In the genomic region with DNA sequence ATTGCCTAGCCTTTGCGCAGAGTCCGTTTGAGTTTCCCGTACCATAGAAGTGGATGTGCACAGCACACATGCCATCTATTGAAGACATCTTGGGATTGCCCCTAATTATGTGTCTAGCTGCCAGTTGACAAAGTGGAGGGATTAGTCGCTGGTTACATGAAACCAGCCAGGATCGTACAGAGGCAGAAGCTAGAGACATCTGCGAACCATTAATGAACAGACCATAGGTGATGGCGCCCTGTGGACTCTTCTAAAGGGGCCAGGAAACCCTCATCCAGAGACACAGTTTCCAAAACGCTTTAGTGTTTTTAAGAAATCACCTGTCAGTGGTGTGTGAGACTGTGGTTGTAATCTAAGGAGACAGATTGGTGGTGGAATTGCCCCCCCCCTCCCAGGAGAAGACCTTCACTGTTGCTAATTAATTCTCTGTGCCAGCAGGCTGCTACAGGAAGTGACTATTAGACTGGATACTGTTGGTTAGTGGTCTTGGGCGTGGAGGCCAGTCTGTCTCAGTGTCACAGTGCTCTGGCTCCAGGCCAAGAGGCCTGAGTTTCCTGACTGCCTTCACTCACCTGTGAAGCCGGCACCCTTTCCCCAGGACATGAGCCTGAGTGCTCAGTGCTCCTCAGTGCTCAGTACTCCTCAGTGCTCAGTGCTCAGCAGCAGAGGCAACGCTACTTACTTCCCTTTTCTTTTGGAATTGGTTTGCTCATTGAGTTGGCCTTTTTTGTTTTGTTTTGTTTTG, we compare ENCODE assay signal across 8 mouse cellular contexts. TPM values are rescaled to one million over a fixed set of nuclear protein-coding genes. Genes with fewer than 3 reads are reported as not detected.
A peak's percentile ranks its signal among the peaks of the same experiment; 100 is the strongest.
DNase-seq lines count a peak whose midpoint lies in the region; ATAC-seq lines count a peak whose summit lies in the region.

No protein-coding gene starts in this region.

- peaks cover 52 to 89% of the 10 kb centered on the region in 2 experiments for H3K4me1 ChIP-seq in heart, embryonic 14.5 days (ENCODE audit: control insufficient read depth in 2 of 2, insufficient read depth in 2 of 2, low read length in 2 of 2)
- H3K4me1 ChIP-seq in intestine, embryonic 16.5 days (ENCODE audit: control insufficient read depth, insufficient read depth, low read length): peaks cover 66% of the 10 kb centered on the region

- no peak overlapping the region for H3K4me3 ChIP-seq in heart, embryonic 14.5 days (ENCODE audit: control insufficient read depth in 1 of 2, insufficient read depth in 1 of 2, low read depth in 1 of 2, low read length in 2 of 2)
- H3K4me3 ChIP-seq in intestine, embryonic 16.5 days (ENCODE audit: low read length): no peak overlapping the region

- H3K27ac ChIP-seq in heart, embryonic 14.5 days (replicated peaks in 1 of 2; ENCODE audit: control insufficient read depth in 1 of 2, insufficient read depth in 1 of 2, low read depth in 2 of 2, low read length in 2 of 2): peak overlapping the region; percentile 15 to 27; a peak in 1 of 4 replicates
- peak overlapping the region; percentile 29; the same call in 1 of the 2 replicates for H3K27ac ChIP-seq in intestine, embryonic 16.5 days (ENCODE audit: low read length)

- intact Hi-C loops in heart, postnatal 25 days (cut with DNase I): no loop called here

- 67% methylated on average over 11 of the region's 11 CpGs for WGBS in heart, embryonic 14.5 days
- WGBS in intestine, embryonic 16.5 days: 55% methylated on average over 11 of the region's 11 CpGs

- ATAC-seq in heart, embryonic 14.5 days (ENCODE audit: insufficient number of reproducible peaks, insufficient read depth, low FRiP score, low read depth): no peak
- ATAC-seq in intestine, embryonic 16.5 days: peak; percentile 47
- peak; percentile 48 for ATAC-seq in megakaryocyte, adult 5-6 weeks (ENCODE audit: poor library complexity, severe bottlenecking)

- peaks cover 13% of the 10 kb centered on the region for H3K36me3 ChIP-seq in heart, embryonic 14.5 days (ENCODE audit: control insufficient read depth, insufficient read depth, low read length)
- H3K36me3 ChIP-seq in intestine, embryonic 16.5 days (ENCODE audit: control insufficient read depth, insufficient read depth, low read length): 0 out of 2 replicates have a peak, but pooled peaks cover 7% of the 10 kb centered on the region

- H3K9me3 ChIP-seq in heart, embryonic 14.5 days (ENCODE audit: control insufficient read depth, low read length): no peaks in the 10 kb centered on the region
- H3K9me3 ChIP-seq in intestine, embryonic 16.5 days (ENCODE audit: control insufficient read depth, low read length): no peaks in the 10 kb centered on the region

- no peak overlapping the region for H3K9ac ChIP-seq in heart, embryonic 14.5 days (ENCODE audit: low read length)
- H3K9ac ChIP-seq in intestine, embryonic 16.5 days (ENCODE audit: low read depth, low read length): peak overlapping the region; percentile 38; the same call in 1 of the 2 replicates

- no peaks in the 10 kb centered on the region for H3K27me3 ChIP-seq in heart, embryonic 14.5 days (ENCODE audit: control insufficient read depth, insufficient read depth, low read length)
- H3K27me3 ChIP-seq in intestine, embryonic 16.5 days (replicated peaks; ENCODE audit: control insufficient read depth, insufficient read depth, low read length): no peaks in the 10 kb centered on the region

- no peak for DNase-seq in heart, postnatal 25 days (ENCODE audit: low spot score)
- DNase-seq in MN1 (ENCODE audit: low spot score): peak; percentile 44
- no peak for DNase-seq in layer of hippocampus, postnatal 14 days (ENCODE audit: low spot score in 2 of 2)
- DNase-seq in T-cell, adult 2 months (ENCODE audit: low spot score): no peak
- no peak for DNase-seq in urinary bladder, postnatal 10 days (ENCODE audit: low spot score)

- no peak overlapping the region for H3K4me2 ChIP-seq in heart, embryonic 14.5 days (ENCODE audit: low read length)
- no peak overlapping the region for H3K4me2 ChIP-seq in intestine, embryonic 16.5 days (ENCODE audit: low read depth, low read length)

RNA-seq across cellular contexts. Expression of a gene that starts 37.8 kb away (rescaled TPM):
- 292 and 301 TPM in 2 replicates for polyA plus RNA-seq in heart, embryonic 14.5 days (2014; fragmentation: Nextera tagmentation; extraction: Ambion mirVana)
- total RNA-seq in heart, postnatal 25 days (2021): 100 to 1,000 TPM; 415 to 449 TPM
- 440 and 454 TPM in 2 replicates for polyA plus RNA-seq in intestine, embryonic 16.5 days (2015; fragmentation: Nextera tagmentation; extraction: Ambion mirVana)
- total RNA-seq in megakaryocyte, adult 5-6 weeks (2015): 683 and 689 TPM in 2 replicates
- 251 and 275 TPM in 2 replicates for total RNA-seq in megakaryocyte, adult 5-6 weeks (2017)
- total RNA-seq in layer of hippocampus, postnatal 14 days (2021): 100 to 1,000 TPM; 406 to 431 TPM
